Mouse (Mus musculus) forebrain, embryonic 10.5 days (tissue): Measurements from ENCODE around the gene Ifit1bl1. TPM values are rescaled to one million over a fixed set of nuclear protein-coding genes. Genes with fewer than 3 reads are reported as not detected.
"Not testable (repeated sequence)": the region's sequence is repeated elsewhere in the genome, so short reads cannot be mapped to it uniquely, and the experiment has no call there.

Experiments used
- DNase-seq: peaks from one replicate; pipeline ENCODE4 v3.0.0-alpha.2; 2017; ENCODE audit warnings: low spot score; ENCODE audit errors: extremely low spot score
- H3K27ac ChIP-seq: fragments of 300-500 bp; sonication (generic); 2 replicates; pipeline ENCODE4 v1.5.1; 2016; ENCODE audit warnings: mild to moderate bottlenecking
- H3K27me3 ChIP-seq: fragments of 300-500 bp; sonication (generic); 2 replicates; pipeline ENCODE4 v1.6.1; 2016; ENCODE audit warnings: mild to moderate bottlenecking; ENCODE audit not compliant: poor library complexity, severe bottlenecking
- H3K36me3 ChIP-seq: fragments of 300-500 bp; sonication (generic); replicated peaks from 2 replicates; pipeline ENCODE4 v1.6.1; 2016; ENCODE audit warnings: mild to moderate bottlenecking, moderate library complexity
- H3K4me1 ChIP-seq: fragments of 300-500 bp; sonication (generic); 2 replicates; pipeline ENCODE4 v1.6.1; 2016
- H3K4me3 ChIP-seq: fragments of 300-500 bp; sonication (generic); 2 replicates; pipeline ENCODE4 v1.5.1; 2016; ENCODE audit warnings: mild to moderate bottlenecking, moderate library complexity
- H3K9me3 ChIP-seq: fragments of 300-500 bp; sonication (generic); 2 replicates; pipeline ENCODE4 v1.6.1; 2016; ENCODE audit warnings: mild to moderate bottlenecking, moderate library complexity
- WGBS: fragments of 180-500 bp; shearing (Covaris S2); methylation state at CpG from one replicate; pipeline ENCODE4 v1.1.7; 2016; 5-methylcytosine and 5-hydroxymethylcytosine counted together
- polyA plus RNA-seq: library from polyadenylated mRNA; unstranded; fragments of >200 nt; fragmentation: Nextera tagmentation; extraction: Ambion mirVana; gene quantifications from 2 replicates; pipeline ENCODE4 v1.2.1, GENCODE M21; 2016

The Ifit1bl1 gene
- polyA plus RNA-seq, 1 experiment from 2014 or later: 0.09 TPM

DNA sequence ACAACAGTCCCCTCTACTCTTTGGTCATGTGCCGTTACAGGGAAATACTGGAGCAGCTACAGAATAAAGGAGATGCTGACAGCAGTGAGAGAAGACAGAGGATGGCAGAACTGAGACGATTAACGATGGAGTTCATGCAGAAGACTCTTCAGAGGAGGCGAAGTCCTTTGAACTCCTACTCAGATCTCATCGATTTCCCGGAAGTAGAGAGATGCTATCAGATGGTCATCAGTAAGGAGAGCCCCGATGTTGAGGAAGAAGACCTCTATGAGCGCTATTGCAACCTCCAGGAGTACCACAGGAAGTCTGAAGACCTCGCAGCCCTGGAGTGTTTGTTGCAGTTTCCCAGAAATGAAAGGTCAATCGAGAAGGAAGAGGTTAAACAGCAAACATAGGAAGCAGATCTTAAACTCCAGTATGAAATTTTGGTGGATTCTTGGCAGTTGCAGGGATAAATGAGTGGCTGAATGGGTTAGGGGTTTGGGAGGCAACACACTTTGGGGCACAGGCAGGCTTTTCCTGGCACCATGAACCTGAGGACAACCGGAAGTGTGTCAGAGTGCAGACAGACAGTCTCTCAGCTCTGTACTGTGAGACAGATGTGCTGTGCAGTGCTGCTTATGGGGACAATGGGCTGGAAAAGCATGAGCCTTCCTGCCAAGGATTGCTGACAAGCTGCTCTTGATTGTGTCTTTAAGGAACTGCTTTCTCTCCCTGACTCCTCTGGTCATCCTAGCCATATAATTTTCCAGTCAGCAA, 10.7 kb upstream of the Ifit1bl1 start:
- H3K4me1 ChIP-seq, H3K27me3 ChIP-seq, DNase-seq, H3K9me3 ChIP-seq, H3K36me3 ChIP-seq, H3K27ac ChIP-seq, H3K4me3 ChIP-seq: not testable (repeated sequence)
- 87% methylated on average over 5 of the region's 11 CpGs for WGBS

DNA sequence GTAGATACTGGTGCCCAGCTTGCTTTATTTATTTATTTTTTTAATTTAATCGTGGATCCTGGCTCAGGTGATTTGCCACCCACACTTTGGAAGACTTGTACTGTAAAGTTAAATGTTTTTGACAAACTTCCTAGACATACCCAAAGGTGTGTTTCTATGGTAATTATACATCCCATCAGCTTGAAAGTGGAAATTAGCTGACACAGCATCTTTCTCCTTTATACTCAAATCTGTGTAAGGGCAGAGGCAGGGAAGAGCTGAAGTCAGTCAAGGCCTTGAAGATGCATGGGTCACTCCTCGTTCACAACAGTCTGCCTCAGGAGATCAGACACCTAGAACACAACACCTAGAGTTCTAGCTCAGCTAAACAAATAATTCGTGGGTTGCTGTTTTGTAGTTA, 8.4 kb upstream of the Ifit1bl1 start:
- H3K4me1 ChIP-seq, H3K36me3 ChIP-seq, DNase-seq, H3K9me3 ChIP-seq, H3K4me3 ChIP-seq, H3K27me3 ChIP-seq, H3K27ac ChIP-seq: not testable (repeated sequence)
- WGBS: 83% methylated on average over 3 of the region's 3 CpGs

DNA sequence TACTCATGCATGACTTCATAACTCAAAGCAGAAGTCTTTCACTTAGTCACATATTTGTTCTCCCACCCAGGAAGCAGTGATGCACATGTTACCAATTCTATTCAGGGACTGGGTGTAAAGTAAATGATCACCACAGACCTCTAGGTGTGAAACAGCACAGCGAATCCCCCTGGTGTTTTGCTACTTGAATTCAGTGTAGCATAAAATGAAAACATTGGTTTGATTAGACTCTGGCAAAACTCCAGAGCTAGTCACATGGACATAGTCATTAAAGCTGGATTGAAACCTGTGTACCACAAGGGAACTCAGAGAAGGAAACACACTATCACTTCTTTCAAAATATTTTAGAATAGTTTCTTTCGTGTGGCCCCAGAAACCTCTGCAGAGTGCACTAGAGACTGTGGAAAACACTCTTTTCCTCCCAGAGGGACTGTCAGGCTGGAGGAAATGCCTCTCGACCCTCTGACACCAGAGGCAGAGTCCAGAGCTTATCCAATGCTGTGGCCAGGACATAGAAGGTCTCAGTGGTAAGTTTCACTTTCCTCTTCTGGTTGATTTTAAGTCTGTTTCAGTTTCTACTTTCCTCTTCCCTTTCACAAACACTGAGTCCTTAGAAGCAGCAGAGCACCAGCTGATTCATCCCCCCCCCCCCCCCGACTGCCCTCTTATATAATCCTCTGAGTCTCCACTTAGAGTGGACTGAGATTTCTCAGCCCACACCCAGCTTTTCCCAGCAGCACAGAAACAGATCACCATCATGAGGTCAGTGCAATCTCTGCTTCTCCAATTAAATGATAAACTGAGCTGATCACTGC, 5.7 kb upstream of the Ifit1bl1 start, which contains the start of gene Ifit3b:
TSS of gene Ifit3b (plus strand) at position 734 of the 815 bp plus-strand sequence.
- H3K9me3 ChIP-seq, H3K27me3 ChIP-seq, DNase-seq, H3K36me3 ChIP-seq, H3K4me3 ChIP-seq, H3K4me1 ChIP-seq, H3K27ac ChIP-seq: not testable (repeated sequence)
- WGBS: 65% methylated on average over 4 of the region's 4 CpGs

DNA sequence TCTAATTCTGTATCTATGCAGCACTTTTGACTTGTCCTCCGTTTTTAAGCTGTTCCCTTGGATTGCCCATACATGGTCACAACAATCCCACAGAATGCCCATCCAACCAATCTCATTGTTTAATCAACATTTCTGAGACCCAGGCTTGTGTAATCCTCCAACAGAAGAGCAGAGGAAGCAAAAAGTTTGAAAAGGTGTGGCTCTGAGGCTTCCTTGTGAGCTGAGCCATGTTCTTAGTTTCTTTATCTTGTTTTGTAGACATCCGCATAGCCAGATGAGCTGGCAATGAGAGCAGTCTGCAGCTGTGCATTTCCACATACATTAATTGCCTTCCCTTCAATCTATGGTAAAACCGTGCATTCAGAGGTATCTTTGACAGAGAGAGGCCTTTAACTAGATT, 3.7 kb upstream of the Ifit1bl1 start:
- Histone ChIP-seq H3K27me3 (no peaks in the 10 kb centered on the region), H3K4me1 (no peaks in the 10 kb centered on the region), H3K27ac (no peak overlapping the region), H3K36me3 (no peaks in the 10 kb centered on the region), H3K9me3 (no peaks in the 10 kb centered on the region), H3K4me3 (no peak overlapping the region)
- DNase-seq: no peak
- 85% methylated on average over 3 of the region's 3 CpGs for WGBS

DNA sequence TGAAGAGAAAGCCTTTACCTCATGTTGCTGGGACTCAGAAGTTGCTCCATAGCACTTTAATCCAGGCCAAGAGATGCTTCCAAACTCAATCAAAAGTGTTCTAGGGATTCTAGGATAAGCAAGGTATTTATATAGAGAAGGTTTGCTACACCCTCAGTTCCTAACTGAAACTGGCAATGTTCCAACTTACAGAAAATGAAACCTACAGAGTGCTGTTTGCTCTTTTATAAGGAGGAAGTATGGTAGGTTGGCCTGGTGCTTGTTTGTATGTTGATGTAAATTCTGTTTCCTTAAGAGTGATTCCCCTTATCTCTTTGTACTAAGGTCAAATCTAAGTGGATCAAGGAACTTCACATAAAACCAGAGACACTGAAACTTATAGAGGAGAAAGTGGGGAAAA, 2.5 kb downstream of the Ifit1bl1 start:
- not testable (repeated sequence) for H3K4me1 ChIP-seq, H3K4me3 ChIP-seq, DNase-seq, H3K27ac ChIP-seq, H3K9me3 ChIP-seq, H3K27me3 ChIP-seq, H3K36me3 ChIP-seq

DNA sequence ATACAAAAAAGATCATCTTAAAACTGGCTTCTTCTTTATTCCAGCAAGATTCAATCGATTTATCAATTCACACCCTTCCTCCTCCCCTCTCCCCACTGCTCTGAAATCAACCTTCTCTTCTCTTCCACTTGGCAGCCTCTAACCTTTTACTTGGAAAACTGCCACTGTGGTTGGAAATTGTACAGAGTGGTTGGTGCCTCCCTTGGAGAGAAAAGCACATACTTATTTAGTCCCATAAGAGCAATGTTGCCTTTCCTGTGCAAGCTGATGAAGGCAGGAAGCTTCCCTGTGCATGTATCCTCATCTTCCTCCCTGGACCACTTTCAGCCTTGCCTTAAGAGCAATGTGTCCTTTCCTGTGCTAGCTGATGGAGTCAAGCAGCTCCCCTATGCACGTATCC, 3.4 kb downstream of the Ifit1bl1 start:
- no peak overlapping the region for H3K4me3 ChIP-seq
- no peak for DNase-seq
- H3K36me3 ChIP-seq: no peaks in the 10 kb centered on the region
- H3K9me3 ChIP-seq: no peaks in the 10 kb centered on the region
- H3K4me1 ChIP-seq: no peaks in the 10 kb centered on the region
- H3K27me3 ChIP-seq: no peaks in the 10 kb centered on the region
- WGBS: 89% methylated on average over 2 of the region's 2 CpGs
- H3K27ac ChIP-seq: no peak overlapping the region

DNA sequence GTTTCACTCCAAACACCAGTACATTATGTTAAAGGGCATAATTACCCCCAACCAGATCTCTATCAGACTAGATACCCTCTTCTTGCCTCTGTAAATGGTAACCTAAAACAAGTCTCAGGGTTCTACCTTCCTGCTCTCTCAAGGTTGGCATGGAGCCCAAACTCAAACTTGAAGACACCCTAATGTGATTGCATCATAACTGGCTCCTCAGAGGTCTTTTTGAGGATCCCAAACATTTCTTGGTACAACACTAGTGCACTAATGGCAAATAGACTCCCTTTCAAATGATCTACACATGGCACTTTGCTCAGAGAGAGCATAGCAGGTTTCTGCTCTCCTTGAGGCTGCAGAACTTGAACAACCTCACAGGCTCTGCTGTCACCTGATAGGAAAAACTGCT, 4.9 kb downstream of the Ifit1bl1 start:
- H3K4me1 ChIP-seq: no peaks in the 10 kb centered on the region
- no peak overlapping the region for H3K4me3 ChIP-seq

DNA sequence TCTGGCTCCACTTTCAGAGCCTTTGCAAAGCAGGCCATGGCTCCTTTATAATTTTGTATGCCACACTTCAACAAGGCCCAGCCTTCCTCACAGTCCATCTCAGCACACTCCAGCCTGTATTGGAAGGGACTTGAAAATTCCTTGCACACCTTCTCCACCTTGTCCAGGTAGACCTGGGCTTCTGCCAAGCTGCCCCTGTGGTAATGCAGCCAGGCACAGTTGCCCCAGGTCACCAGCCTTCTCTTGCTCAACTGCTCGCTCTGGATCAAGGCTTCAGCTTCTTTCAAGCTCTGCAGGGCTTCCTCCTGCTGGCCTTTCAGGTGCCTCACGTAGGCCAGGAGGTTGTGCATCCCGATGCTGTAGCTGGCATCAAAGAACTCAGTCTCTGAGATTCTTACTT, 7.2 kb downstream of the Ifit1bl1 start:
- WGBS: 82% methylated on average over 3 of the region's 3 CpGs

More for the DNA sequence above, 4.9 kb downstream of the Ifit1bl1 start:
- no peaks in the 10 kb centered on the region for H3K36me3 ChIP-seq
- H3K9me3 ChIP-seq: no peaks in the 10 kb centered on the region
- H3K27ac ChIP-seq: no peak overlapping the region
- no peaks in the 10 kb centered on the region for H3K27me3 ChIP-seq
- DNase-seq: no peak

DNA sequence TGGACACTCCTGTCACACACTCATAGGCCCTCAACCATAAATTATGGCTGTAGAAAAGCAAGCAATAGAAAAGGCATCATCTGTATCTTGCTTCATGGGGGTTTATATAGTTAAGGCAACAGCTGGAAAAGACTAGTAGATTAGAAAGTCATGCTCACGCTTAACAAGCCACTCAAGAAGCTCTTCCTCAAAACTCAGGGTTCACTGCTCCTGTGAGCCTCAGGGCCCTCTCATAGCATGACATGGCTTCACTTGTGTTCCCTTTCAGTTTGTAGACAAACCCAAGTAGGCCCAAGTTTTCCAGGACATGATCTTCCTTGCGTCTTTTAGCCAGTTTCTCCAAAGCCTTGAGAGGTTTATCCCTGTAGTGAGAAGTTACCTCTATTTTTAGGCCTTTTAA, 8.3 kb downstream of the Ifit1bl1 start:
- Histone ChIP-seq H3K36me3 (no peaks in the 10 kb centered on the region), H3K4me3 (no peak overlapping the region), H3K4me1 (no peaks in the 10 kb centered on the region), H3K27ac (no peak overlapping the region), H3K27me3 (no peaks in the 10 kb centered on the region), H3K9me3 (no peaks in the 10 kb centered on the region)
- WGBS: 90% methylated on average over 2 of the region's 2 CpGs
- no peak for DNase-seq

More for the DNA sequence above, 7.2 kb downstream of the Ifit1bl1 start:
- H3K9me3 ChIP-seq, H3K27ac ChIP-seq, H3K36me3 ChIP-seq, DNase-seq, H3K4me3 ChIP-seq, H3K27me3 ChIP-seq, H3K4me1 ChIP-seq: not testable (repeated sequence)

DNA sequence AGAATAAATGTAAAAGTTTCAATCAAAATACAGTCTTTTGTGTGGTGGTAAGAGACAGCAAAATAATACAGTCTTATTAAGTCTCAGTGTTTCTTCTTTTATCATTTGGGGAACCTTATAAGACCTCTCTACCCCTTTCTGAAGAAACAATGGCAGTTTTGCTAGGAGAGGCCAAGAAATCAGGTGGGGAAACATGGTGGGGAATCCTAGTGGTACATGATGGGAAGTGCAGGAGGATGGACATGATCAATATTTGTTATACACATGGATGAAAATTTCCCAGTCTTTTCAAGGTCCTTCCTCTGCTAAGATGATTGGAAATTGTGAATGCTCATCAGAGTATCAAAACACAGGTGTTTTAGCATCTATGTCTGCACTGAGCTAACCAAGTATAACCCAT, 12.8 kb downstream of the Ifit1bl1 start:
- no peaks in the 10 kb centered on the region for H3K9me3 ChIP-seq
- no peaks in the 10 kb centered on the region for H3K4me1 ChIP-seq
- H3K36me3 ChIP-seq: no peaks in the 10 kb centered on the region
- H3K27me3 ChIP-seq: no peaks in the 10 kb centered on the region
- no peak overlapping the region for H3K27ac ChIP-seq
- no peak for DNase-seq
- H3K4me3 ChIP-seq: no peak overlapping the region

DNA sequence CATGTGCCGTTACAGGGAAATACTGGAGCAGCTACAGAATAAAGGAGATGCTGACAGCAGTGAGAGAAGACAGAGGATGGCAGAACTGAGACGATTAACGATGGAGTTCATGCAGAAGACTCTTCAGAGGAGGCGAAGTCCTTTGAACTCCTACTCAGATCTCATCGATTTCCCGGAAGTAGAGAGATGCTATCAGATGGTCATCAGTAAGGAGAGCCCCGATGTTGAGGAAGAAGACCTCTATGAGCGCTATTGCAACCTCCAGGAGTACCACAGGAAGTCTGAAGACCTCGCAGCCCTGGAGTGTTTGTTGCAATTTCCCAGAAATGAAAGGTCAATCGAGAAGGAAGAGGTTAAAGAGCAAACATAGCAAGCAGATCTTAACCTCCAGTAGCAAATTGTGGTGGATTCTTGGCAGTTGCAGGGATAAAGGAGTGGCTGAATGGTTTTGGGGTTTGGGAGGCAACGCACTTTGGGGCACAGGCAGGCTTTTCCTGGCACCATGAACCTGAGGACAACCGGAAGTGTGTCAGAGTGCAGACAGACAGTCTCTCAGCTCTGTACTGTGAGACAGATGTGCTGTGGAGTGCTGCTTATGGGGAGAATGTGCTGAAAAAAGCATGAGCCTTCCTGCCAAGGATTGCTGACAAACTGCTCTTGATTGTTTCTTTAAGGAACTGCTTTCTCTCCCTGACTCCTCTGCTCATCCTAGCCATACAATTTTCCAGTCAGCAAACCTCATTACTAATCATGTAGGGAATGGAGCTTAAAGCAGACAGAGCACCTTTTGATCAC, 13.7 kb downstream of the Ifit1bl1 start:
- H3K9me3 ChIP-seq, DNase-seq, H3K27ac ChIP-seq, H3K4me1 ChIP-seq, H3K4me3 ChIP-seq, H3K36me3 ChIP-seq, H3K27me3 ChIP-seq: not testable (repeated sequence)
- WGBS: 80% methylated on average over 9 of the region's 12 CpGs

DNA sequence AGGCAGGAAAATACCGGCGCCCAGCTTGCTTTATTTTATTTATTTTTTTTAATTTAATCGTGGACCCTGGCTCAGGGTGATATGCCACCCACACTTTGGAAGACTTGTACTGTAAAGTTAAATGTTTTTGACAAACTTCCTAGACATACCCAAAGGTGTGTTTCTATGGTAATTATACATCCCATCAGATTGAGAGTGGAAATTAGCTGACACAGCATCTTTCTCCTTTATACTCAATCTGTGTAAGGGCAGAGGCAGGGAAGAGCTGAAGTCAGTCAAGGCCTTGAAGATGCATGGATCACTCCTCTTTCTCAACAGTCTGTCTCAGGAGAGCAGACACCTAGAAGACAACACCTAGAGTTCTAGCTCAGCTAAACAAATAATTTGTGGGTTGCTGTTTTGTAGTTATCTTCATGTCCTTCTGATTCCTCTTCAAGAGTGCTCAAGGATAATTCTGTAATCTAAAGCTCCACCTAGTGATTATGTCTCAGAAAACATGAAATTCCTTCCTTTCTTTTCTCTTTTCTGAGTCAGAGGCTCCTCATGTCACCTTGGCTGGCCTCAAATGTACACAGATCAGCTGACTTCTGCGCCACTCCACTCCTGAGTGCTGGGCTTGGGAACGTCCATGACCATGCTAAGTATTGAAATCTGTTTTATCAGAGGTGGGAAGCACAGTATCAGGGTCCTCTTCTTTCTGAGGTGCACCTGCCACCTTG, 15.9 kb downstream of the Ifit1bl1 start:
- not testable (repeated sequence) for H3K4me3 ChIP-seq, H3K4me1 ChIP-seq, H3K9me3 ChIP-seq, H3K36me3 ChIP-seq, H3K27me3 ChIP-seq, H3K27ac ChIP-seq, DNase-seq
- WGBS: 70% methylated on average over 5 of the region's 5 CpGs
